Mouse (Mus musculus) liver, embryonic 16.5 days (tissue): ENCODE results near the gene Fxyd5. TPM values are rescaled to one million over a fixed set of nuclear protein-coding genes. Genes with fewer than 3 reads are reported as not detected.

Experiments
- ATAC-seq: fragments of 200-750 bp; cut with Nextera tagmentation; 2 replicates; pipeline ENCODE4 v1.8.0; 2017; ENCODE audit warnings: low read depth, mild to moderate bottlenecking, moderate number of reproducible peaks, moderate library complexity
- H3K27ac ChIP-seq: fragments of 300-500 bp; sonication (generic); 2 replicates; pipeline ENCODE4 v1.5.1; 2014; ENCODE audit warnings: mild to moderate bottlenecking, low read length
- H3K27me3 ChIP-seq: fragments of 300-500 bp; sonication (generic); 2 replicates; pipeline ENCODE4 v1.6.1; 2014; ENCODE audit warnings: low read depth, low read length, mixed read lengths; ENCODE audit not compliant: control insufficient read depth, insufficient read depth
- H3K36me3 ChIP-seq: fragments of 300-500 bp; sonication (generic); 2 replicates; pipeline ENCODE4 v1.6.1; 2014; ENCODE audit warnings: mild to moderate bottlenecking; ENCODE audit not compliant: control insufficient read depth, insufficient read depth
- H3K4me1 ChIP-seq: fragments of 300-500 bp; sonication (generic); 2 replicates; pipeline ENCODE4 v1.6.1; 2014; ENCODE audit warnings: low read depth, low read length, mixed read lengths; ENCODE audit not compliant: control insufficient read depth
- H3K4me2 ChIP-seq: fragments of 300-500 bp; sonication (generic); 2 replicates; pipeline ENCODE4 v1.6.1; 2014; ENCODE audit warnings: low read depth, low read length, mixed read lengths
- H3K4me3 ChIP-seq: fragments of 300-500 bp; sonication (generic); 2 replicates; pipeline ENCODE4 v1.5.1; 2014; ENCODE audit warnings: low read depth, mild to moderate bottlenecking, low read length
- H3K9ac ChIP-seq: fragments of 300-500 bp; sonication (generic); 2 replicates; pipeline ENCODE4 v1.6.1; 2014; ENCODE audit warnings: low read depth, low read length
- H3K9me3 ChIP-seq: fragments of 300-500 bp; sonication (generic); replicated peaks from 2 replicates; pipeline ENCODE4 v1.6.1; 2016; ENCODE audit warnings: low read length; ENCODE audit not compliant: control insufficient read depth
- WGBS: fragments of 180-500 bp; shearing (Covaris S2); extraction: QIAGEN DNeasy Blood & Tissue Kit; methylation state at CpG from one replicate; pipeline ENCODE4 v1.1.7; 2014; ENCODE audit not compliant: insufficient replicate concordance; 5-methylcytosine and 5-hydroxymethylcytosine counted together
- polyA plus RNA-seq: library from polyadenylated mRNA; unstranded; fragments of >200 nt; fragmentation: Nextera tagmentation; extraction: Ambion mirVana; gene quantifications from 2 replicates; pipeline ENCODE4 v1.2.1, GENCODE M21; 2015

The Fxyd5 gene
- polyA plus RNA-seq, 1 experiment from 2014 or later, result 22.4 TPM

DNA sequence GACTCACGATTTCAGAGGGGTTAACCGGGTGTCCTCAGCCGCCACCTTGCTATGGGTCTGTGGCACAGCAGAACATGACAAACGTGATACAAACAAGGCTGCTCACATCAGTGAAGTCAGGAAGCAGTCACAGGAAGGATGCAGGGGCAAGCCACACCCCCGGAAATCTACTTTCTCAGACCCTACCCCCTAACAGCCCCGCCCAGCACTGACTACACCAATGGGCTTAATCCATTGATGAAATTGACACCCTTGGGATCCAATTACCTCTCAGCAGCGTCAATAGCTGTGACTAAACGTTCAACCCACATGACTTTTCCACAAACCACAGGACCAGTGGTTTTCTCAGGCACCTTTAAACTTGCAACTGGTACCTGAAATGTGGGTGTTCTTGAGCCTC lies 13.7 kb downstream of the Fxyd5 start:
- Histone ChIP-seq H3K27ac (no peak overlapping the region), H3K4me2 (no peak overlapping the region), H3K9me3 (no peaks in the 10 kb centered on the region), H3K4me3 (no peak overlapping the region), H3K27me3 (no peaks in the 10 kb centered on the region), H3K4me1 (no peaks in the 10 kb centered on the region; the same call in 1 of the 2 replicates), H3K9ac (no peak overlapping the region), H3K36me3 (no peaks in the 10 kb centered on the region)
- ATAC-seq, result no peak
- 50% methylated on average over 8 of the region's 8 CpGs for WGBS

DNA sequence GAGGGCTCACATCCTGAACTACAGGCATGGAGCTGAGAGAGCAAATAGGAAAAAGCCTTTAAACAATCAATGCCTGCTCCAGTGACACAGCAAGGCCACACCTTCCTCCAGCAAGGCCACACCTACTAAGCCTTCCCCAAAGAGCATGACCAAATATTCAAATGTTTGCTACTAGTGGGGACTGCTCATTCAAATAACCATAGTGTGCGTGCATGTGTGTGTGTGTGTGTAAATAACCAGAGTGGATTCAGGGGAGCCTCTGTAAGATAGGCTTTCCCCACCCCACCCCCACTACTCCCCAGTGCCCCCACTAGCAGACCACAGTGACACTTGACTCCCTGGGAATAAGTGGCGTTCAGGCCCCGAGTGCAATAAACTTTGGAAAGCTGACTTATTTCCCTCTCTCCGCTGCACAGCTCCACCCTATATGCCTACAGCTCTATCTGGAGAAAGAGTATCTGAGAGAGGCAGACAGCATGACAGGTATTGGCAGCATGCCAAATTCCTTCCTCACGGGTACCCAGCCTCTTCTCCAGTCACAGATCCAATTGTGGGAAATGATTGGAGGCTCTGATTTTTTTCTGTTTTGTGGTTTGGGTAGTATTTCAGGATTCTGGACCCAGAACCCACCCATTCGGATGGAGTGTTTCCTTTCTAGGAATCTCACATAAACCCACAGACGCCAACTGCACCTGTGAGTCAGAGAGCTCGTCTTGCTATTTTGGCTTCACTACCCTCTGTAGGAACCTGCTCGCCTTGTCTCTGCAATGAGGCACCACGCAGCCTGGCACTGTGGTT lies 25.0 kb downstream of the Fxyd5 start:
- H3K4me2 ChIP-seq, result no peak overlapping the region
- H3K4me3 ChIP-seq, result no peak overlapping the region
- H3K27ac ChIP-seq, result no peak overlapping the region
- 36% methylated on average over 10 of the region's 10 CpGs for WGBS
- no peaks in the 10 kb centered on the region for H3K9me3 ChIP-seq
- no peak overlapping the region for H3K9ac ChIP-seq
- ATAC-seq, result peak; percentile 19; the same call in 1 of the 2 replicates
- no peaks in the 10 kb centered on the region; the same call in 1 of the 2 replicates for H3K4me1 ChIP-seq
- no peaks in the 10 kb centered on the region for H3K36me3 ChIP-seq
- no peaks in the 10 kb centered on the region for H3K27me3 ChIP-seq

DNA sequence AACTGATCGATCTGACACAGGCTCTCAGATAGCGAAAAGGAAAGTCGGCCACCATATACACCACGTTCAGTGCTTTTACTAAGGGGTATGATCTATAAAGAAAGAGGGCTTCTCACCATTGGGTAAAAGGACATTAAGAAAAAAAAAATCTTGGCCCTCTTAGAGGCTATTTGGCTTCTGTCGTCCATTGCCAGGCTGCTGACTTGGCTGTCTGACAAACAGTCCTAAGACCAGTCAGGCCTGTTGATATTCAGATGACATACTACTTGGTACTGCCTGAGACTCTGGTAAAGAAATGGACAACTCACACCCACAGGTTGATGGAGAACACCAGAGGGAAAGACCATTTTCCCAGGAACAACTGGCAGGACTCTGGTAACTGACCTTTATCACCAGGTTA lies 29.3 kb downstream of the Fxyd5 start:
- ATAC-seq, result no peak
- 62% methylated on average over 5 of the region's 5 CpGs for WGBS
- no peaks in the 10 kb centered on the region for H3K36me3 ChIP-seq
- H3K4me2 ChIP-seq, result no peak overlapping the region
- no peak overlapping the region for H3K4me3 ChIP-seq
- no peaks in the 10 kb centered on the region for H3K9me3 ChIP-seq
- H3K9ac ChIP-seq, result no peak overlapping the region
- no peak overlapping the region for H3K27ac ChIP-seq
- H3K4me1 ChIP-seq, result no peaks in the 10 kb centered on the region; the same call in 1 of the 2 replicates
- no peaks in the 10 kb centered on the region for H3K27me3 ChIP-seq

DNA sequence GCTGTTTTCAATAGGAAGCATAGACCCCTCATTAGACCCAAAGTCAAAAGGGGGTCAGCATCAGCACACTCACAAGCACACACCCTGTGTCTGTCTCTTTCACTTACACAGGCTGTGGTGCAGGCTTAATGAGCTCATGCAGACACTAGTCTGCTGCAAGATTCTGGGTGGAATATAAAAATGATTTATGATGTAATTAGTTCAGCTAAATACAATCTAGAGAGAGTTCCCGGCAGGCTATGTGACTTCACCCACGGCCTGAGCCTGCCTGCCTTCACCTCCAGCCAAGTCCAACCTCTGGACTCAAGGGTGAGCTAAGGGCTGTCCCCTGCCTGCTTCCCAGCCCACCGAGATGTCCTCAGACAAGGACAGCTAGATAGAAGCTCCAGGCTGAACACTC lies 33.4 kb downstream of the Fxyd5 start:
- Histone ChIP-seq H3K36me3 (no peaks in the 10 kb centered on the region), H3K4me2 (no peak overlapping the region), H3K27me3 (no peaks in the 10 kb centered on the region), H3K4me1 (no peaks in the 10 kb centered on the region; the same call in 1 of the 2 replicates), H3K27ac (no peak overlapping the region), H3K9me3 (no peaks in the 10 kb centered on the region), H3K4me3 (no peak overlapping the region), H3K9ac (no peak overlapping the region)
- no peak for ATAC-seq
- WGBS, result 48% methylated on average over 3 of the region's 3 CpGs

DNA sequence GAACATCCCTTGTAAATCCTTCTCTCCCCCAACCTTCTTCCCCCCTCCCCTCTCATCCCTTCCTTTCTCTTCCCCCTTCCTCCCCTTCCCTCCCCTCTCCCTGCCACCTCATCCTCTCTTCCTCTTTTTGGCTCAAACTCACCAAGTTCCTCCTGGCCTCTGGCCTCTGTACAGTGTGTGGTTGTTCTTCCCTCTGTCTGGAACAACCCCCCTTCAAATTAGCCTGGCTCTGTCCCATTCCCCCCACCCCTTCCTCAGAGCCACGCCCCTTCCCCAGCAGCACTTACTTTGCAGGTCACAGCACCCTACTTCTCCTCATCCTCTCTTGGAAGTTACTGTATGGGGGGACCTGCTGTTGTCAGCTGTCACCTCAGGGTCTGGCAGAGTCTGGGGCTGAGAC lies 34.1 kb downstream of the Fxyd5 start:
- 22% methylated on average over 1 of the region's 1 CpGs for WGBS
- H3K27me3 ChIP-seq, result no peaks in the 10 kb centered on the region
- H3K9ac ChIP-seq, result no peak overlapping the region

DNA sequence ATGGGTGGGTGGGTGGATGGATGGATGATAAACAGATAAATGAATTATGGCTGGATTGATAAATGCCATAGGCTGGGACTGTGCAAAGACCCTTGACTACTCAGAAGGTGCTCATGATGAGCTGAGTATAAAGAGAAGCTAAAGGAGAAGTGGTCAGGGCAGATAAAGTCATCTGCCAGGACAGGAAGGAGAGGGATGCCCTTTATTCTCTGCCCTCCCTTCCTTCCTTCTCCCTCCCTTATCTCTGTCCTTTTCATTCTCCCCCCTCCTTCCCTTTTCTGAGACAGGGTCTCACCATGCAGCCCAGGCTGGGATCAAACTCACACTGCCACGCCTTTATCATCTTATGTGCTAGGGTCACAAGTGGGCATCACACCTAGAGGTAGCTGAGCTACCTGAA lies 34.5 kb downstream of the Fxyd5 start:
- no peak for ATAC-seq
- Histone ChIP-seq H3K27me3 (no peaks in the 10 kb centered on the region), H3K9ac (no peak overlapping the region), H3K4me2 (no peak overlapping the region), H3K9me3 (no peaks in the 10 kb centered on the region), H3K36me3 (no peaks in the 10 kb centered on the region), H3K4me1 (no peaks in the 10 kb centered on the region; the same call in 1 of the 2 replicates), H3K4me3 (no peak overlapping the region), H3K27ac (no peak overlapping the region)
- 21% methylated on average over 1 of the region's 1 CpGs for WGBS

More for the DNA sequence above, 34.1 kb downstream of the Fxyd5 start:
- Histone ChIP-seq H3K4me1 (no peaks in the 10 kb centered on the region; the same call in 1 of the 2 replicates), H3K4me2 (no peak overlapping the region), H3K9me3 (no peaks in the 10 kb centered on the region), H3K4me3 (no peak overlapping the region), H3K27ac (no peak overlapping the region), H3K36me3 (no peaks in the 10 kb centered on the region)
- peak; percentile 21; the same call in 1 of the 2 replicates for ATAC-seq

- peak; percentile 47 for ATAC-seq
- H3K36me3 ChIP-seq, result no peaks in the 10 kb centered on the region
- H3K9me3 ChIP-seq, result no peaks in the 10 kb centered on the region
- no peaks in the 10 kb centered on the region for H3K27me3 ChIP-seq
- WGBS, result 17% methylated on average over 8 of the region's 8 CpGs
- H3K27ac ChIP-seq, result peak overlapping the region; percentile 12; the same call in 1 of the 2 replicates
- H3K4me1 ChIP-seq, result peaks cover 3% of the 10 kb centered on the region
- H3K4me3 ChIP-seq, result no peak overlapping the region
- H3K9ac ChIP-seq, result no peak overlapping the region
- no peak overlapping the region for H3K4me2 ChIP-seq
Measured at GRCm38 (mm10) chr7:31002650-31003049, 39.6 kb downstream of the Fxyd5 start.

DNA sequence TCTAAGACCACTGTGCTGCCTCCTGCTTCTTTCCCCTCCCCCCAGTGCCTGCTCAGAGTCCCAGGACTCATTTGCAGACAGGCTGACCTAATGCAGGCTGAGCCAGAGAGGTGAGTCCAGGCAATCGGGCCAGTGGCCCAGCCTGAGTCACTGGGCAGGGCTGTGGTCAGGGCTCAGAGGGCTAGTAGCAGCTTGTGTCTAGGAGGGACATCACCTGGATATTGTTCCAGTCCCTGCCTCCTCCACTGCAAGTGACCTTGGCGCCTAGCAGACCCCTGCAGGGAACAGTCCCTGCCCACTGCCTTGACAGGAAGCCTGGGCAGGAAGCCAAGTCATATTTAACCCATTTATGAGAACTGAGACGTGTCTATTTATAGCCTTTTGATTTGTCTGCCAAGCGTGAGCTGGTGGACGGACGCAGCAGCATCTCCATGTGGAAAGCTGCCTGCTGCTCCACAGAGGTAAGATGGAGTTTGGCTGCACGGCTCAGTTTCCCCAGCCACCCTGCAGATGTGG lies 41.7 kb downstream of the Fxyd5 start:
- H3K27ac ChIP-seq, result no peak overlapping the region
- H3K9ac ChIP-seq, result no peak overlapping the region
- no peak overlapping the region for H3K4me2 ChIP-seq
- WGBS, result 8% methylated on average over 7 of the region's 7 CpGs
- no peaks in the 10 kb centered on the region for H3K27me3 ChIP-seq
- H3K4me3 ChIP-seq, result no peak overlapping the region
- no peaks in the 10 kb centered on the region for H3K9me3 ChIP-seq
- H3K4me1 ChIP-seq, result peaks cover 3% of the 10 kb centered on the region
- H3K36me3 ChIP-seq, result no peaks in the 10 kb centered on the region
- peak; percentile 39; the same call in 1 of the 2 replicates for ATAC-seq

- WGBS, result 85% methylated on average over 2 of the region's 2 CpGs
- Histone ChIP-seq H3K9ac (no peak overlapping the region), H3K36me3 (no peaks in the 10 kb centered on the region), H3K27me3 (no peaks in the 10 kb centered on the region), H3K4me3 (no peak overlapping the region), H3K4me2 (no peak overlapping the region), H3K9me3 (no peaks in the 10 kb centered on the region), H3K27ac (no peak overlapping the region), H3K4me1 (peaks cover 3% of the 10 kb centered on the region)
- no peak for ATAC-seq
Measured at GRCm38 (mm10) chr7:30996491-30996890, 45.8 kb downstream of the Fxyd5 start.
